Mouse (Mus musculus) testis, adult 2 months (tissue): ENCODE measurements around the gene Lpgat1. TPM values are rescaled to one million over a fixed set of nuclear protein-coding genes. Genes with fewer than 3 reads are reported as not detected.

Experiments used
- H3K27ac ChIP-seq: fragments of 200-500 bp; 2 replicates; pipeline ENCODE4 v1.5.1; 2012; ENCODE audit warnings: low read depth, low read length; ENCODE audit not compliant: control insufficient read depth, insufficient read depth
- H3K27me3 ChIP-seq: fragments of 200-500 bp; 2 replicates; pipeline ENCODE4 v1.6.1; 2012; ENCODE audit warnings: mild to moderate bottlenecking, low read length, moderate library complexity; ENCODE audit not compliant: control insufficient read depth, insufficient read depth
- H3K36me3 ChIP-seq: fragments of 200-500 bp; 2 replicates; pipeline ENCODE4 v1.6.1; 2012; ENCODE audit warnings: mild to moderate bottlenecking, low read length; ENCODE audit not compliant: control insufficient read depth, insufficient read depth
- H3K4me1 ChIP-seq: fragments of 200-500 bp; 2 replicates; pipeline ENCODE4 v1.6.1; 2012; ENCODE audit warnings: low read length; ENCODE audit not compliant: control insufficient read depth, insufficient read depth
- H3K4me3 ChIP-seq: fragments of 200-500 bp; 2 replicates; pipeline ENCODE4 v1.5.1; 2012; ENCODE audit warnings: low read depth, mild to moderate bottlenecking, low read length, moderate library complexity, mixed read lengths; ENCODE audit not compliant: control insufficient read depth
- CTCF ChIP-seq: fragments of 200-500 bp; IDR thresholded peaks from 2 replicates; pipeline ENCODE4 v1.5.1; 2012; ENCODE audit warnings: low read depth, mild to moderate bottlenecking, inconsistent platforms, low read length, moderate library complexity; ENCODE audit not compliant: control insufficient read depth, insufficient read depth, insufficient replicate concordance
- POLR2A ChIP-seq: fragments of 200-500 bp; IDR thresholded peaks from 2 replicates; pipeline ENCODE4 v1.6.1; 2012; ENCODE audit warnings: low read depth, mild to moderate bottlenecking, inconsistent platforms, low read length, moderate library complexity; ENCODE audit not compliant: control insufficient read depth
- polyA plus RNA-seq: library from polyadenylated mRNA; depleted of rRNA; stranded (reverse); fragments of >200 nt; gene quantifications from 2 replicates; pipeline ENCODE4 v1.2.3, GENCODE M21; 2012; rRNA removed

Gene Lpgat1
- 24.2 and 26.7 TPM in 2 replicates for polyA plus RNA-seq

DNA sequence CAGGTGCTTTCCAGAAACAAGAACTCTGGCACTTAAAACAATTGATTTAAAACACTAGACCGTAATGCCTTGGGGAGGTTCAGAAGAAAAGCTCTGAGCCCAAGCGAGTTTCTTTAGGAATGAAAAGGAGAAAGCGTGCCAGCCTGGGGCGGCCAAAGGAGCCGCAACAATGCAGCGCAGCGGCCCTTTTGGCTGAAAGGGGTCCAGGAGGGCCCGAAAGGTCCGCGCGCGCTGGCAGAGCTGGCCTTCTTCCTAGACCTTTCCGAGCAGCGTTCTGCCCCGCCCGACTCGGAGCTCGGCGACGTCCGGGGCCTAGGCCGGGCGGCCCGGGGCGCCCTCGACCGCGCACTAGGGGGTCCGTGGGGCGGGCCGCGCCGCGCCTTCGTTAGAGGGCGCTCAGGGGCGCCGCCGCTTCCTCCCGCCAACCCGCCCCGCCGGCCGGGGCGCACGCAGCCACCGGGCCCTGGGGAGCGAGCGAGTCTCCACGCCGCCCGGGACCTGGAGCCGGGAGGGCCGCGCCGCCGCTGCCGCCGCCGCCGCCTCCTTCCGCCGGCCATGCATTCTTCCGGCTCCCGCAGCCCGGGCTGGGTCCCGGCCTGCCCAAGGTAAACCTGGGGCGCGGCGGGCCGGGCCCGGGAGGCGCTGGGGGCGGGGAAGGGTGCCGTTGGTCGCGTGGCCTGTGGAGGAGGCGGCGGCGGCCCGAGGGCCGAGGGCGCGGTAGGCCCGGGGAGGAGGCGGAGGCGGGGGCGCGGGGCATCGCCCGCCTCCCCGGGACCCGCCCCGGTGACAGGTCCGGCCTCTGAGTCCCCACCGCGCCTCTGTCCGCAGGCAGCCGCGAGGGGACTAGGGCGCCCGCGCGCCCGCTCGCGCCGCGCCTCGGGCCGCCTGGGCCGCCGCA is at the start of gene Lpgat1:
TSS of gene Lpgat1 (plus strand) at position 234 of the 898 bp plus-strand sequence.
- peak; percentile 42 for TF ChIP-seq POLR2A
- TF ChIP-seq CTCF = no peak
- Histone ChIP-seq H3K27ac (peak within 1 kb of the TSS; percentile 90), H3K36me3 (no peaks in the 10 kb centered on the region), H3K4me1 (peaks cover 4% of the 10 kb centered on the region), H3K4me3 (peak within 1 kb of the TSS; percentile 88), H3K27me3 (no peaks in the 10 kb centered on the region)

DNA sequence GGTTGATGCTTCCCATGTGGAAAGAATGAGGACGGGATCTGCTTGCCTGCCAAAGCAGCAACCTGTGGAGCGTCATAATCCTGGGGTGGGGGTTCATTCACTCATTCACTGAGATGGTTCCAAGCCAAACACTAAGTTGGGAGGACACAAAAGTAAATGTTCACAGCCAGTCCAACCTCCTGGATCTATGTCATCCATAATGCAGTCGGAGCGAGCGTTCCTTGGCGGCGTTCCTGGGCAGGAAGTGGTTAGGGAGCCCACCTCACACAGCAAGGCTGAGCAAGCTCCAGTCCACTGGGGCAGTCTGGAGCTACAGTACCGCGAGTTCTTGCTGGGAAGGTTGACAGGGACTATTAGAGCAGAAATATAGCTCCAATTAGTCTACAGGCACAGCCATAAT is 49.6 kb upstream of the Lpgat1 start:
- H3K4me1 ChIP-seq = no peaks in the 10 kb centered on the region
- TF ChIP-seq CTCF = no peak
- TF ChIP-seq POLR2A = no peak
- H3K4me3 ChIP-seq = no peak overlapping the region
- no peak overlapping the region for H3K27ac ChIP-seq
- H3K36me3 ChIP-seq = no peaks in the 10 kb centered on the region
- H3K27me3 ChIP-seq = no peaks in the 10 kb centered on the region

DNA sequence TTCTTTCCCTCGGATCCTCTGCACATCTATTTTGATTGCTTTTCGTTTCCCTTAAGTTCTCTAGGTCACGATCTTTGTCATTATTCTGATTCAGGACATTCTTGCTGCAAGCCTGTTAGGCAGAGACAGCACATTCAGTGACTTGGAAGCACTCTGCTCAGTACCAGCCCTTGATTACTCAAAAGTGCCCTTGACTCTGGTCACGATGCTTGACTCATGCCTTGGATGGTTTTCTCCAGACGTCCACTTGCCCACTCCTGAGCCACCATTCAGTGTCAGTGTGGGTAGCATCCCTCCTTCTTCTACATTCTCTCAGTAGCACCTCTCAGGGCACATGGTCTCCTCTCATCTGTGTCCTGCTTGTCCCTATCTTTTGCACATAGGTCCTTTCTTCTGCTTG is 43.6 kb upstream of the Lpgat1 start:
- no peak overlapping the region for H3K4me3 ChIP-seq
- H3K27ac ChIP-seq = no peak overlapping the region
- H3K27me3 ChIP-seq = no peaks in the 10 kb centered on the region
- no peaks in the 10 kb centered on the region for H3K4me1 ChIP-seq
- H3K36me3 ChIP-seq = no peaks in the 10 kb centered on the region
- no peak for TF ChIP-seq CTCF
- no peak for TF ChIP-seq POLR2A

DNA sequence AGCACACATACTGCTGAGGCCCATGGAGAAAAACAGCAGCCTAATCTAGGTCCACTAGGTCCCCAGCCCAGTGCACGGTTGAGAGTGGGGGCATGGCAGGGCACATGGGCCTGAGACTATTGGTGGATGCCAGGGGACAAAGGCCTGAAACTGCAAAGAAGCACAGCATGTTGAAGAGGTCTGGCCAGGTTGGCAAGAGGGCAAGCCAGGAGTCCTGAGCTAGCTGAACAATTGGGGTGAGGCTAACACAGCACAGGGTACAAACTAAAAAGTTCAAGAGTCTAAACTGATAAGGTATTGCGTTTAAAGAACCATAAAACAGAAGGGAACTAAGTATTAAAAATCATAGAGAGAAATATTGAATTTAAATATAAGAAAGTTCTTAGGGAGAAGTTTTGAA is 36.0 kb upstream of the Lpgat1 start:
- H3K27me3 ChIP-seq = no peaks in the 10 kb centered on the region
- no peaks in the 10 kb centered on the region for H3K4me1 ChIP-seq
- H3K36me3 ChIP-seq = no peaks in the 10 kb centered on the region
- TF ChIP-seq POLR2A (no peak), CTCF (no peak)
- no peak overlapping the region for H3K27ac ChIP-seq
- no peak overlapping the region for H3K4me3 ChIP-seq

DNA sequence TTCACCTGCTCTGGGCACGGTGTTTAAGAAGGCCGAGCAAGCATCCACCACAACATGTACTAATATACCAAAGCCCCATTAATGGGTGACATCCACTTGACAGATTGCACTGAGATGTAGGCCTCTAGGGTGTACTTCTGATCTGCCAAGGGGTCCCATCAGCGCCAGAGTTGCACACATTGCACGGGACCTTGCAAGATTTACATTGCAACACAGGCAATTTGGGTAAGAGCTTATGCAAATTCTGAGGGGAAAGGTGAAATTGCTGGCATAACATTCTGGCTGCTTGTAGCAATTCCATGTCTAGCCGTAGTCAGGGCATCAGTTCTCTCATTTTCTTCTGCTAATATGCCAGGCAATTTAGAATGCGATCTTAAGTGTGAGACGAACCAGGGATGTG is 30.1 kb upstream of the Lpgat1 start:
- Histone ChIP-seq H3K4me1 (no peaks in the 10 kb centered on the region), H3K27me3 (no peaks in the 10 kb centered on the region), H3K36me3 (no peaks in the 10 kb centered on the region), H3K27ac (no peak overlapping the region), H3K4me3 (no peak overlapping the region)
- TF ChIP-seq POLR2A (no peak), CTCF (no peak)

DNA sequence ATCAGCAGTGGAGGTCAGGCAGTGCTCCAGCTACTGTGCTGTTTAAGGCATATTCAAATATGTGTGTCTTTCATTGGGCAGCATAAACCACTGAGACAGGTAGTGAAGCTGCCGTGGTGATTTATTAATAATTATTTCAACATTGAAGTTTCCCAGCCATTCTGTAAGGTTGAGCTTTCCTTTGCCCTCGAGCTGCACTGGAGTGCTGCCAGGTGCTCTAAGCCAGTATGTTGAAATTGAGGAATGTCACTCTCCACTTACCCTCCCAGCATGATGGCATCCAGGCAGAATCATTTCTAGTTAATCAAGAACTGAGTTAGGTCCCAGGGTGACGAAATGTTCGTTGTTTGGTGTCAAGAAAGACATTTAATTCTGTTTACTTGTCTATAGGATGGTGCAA is 24.4 kb upstream of the Lpgat1 start:
- TF ChIP-seq CTCF (no peak), POLR2A (no peak)
- H3K27ac ChIP-seq = no peak overlapping the region
- H3K4me1 ChIP-seq = no peaks in the 10 kb centered on the region

DNA sequence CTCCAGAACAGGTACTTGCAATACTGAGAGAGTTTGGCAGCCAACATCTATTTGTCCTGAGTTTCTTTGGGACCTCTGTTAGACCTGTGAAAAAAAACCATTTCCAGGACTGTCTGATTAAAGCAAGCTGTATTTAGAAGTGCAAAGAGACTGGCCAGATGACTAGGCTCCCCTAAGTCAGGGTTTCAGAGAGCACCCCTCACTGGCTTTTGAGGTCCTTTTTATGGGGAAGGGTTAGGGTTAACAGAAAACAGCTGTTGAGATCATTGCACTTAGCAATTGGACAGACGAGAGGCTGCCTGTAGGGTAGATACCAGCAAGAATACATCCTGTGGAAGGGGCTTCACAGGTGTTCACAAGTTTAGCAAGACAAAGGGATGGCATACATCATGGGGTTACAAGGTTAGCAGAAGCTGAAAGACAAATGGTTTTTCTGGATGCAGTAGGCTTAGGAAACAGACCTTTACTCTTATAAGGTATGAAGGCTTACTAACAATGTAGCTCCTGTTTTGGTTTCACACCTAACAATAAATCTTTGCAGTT is 19.3 kb upstream of the Lpgat1 start:
- Histone ChIP-seq H3K4me1 (no peaks in the 10 kb centered on the region), H3K4me3 (no peak overlapping the region), H3K27ac (no peak overlapping the region), H3K27me3 (no peaks in the 10 kb centered on the region), H3K36me3 (no peaks in the 10 kb centered on the region)
- TF ChIP-seq CTCF (no peak), POLR2A (no peak)

More for the DNA sequence above, 24.4 kb upstream of the Lpgat1 start:
- Histone ChIP-seq H3K4me3 (no peak overlapping the region), H3K27me3 (no peaks in the 10 kb centered on the region), H3K36me3 (no peaks in the 10 kb centered on the region)
